Mouse (Mus musculus): ENCODE results near the gene Ppp2ca. TPM values are rescaled to one million over a fixed set of nuclear protein-coding genes. Genes with fewer than 3 reads are reported as not detected.
"Not testable (repeated sequence)": the region's sequence is repeated elsewhere in the genome, so short reads cannot be mapped to it uniquely, and the experiment has no call there.

Gene Ppp2ca
- total RNA-seq, 4 experiments from 2014 or later: 67.9 to 74.5 (median 69.6) TPM

DNA sequence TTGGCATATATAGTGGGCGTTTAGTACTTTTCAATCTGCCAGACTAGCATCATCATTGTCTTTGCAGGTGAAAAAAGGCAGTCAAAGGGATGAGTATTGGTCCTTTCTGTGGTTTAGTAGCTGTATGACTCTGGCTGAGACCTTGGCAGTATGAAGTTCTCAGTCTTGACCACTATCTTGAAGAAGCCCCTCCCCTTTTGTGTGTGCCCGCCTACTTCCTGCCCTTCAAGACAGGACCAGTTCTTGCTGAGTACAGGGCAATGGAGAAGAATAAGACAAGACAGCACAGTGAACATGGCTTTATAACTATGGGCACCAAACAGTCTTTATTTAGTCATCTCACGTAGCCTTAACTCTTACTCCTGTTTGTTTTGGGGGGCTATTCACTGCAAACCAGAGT lies 1.5 kb upstream of the Ppp2ca start:
- DNase-seq: no peak

GRCm38 (mm10) chr11:52097596-52097995 lies 885 bp upstream of the Ppp2ca start:
- peak; percentile 37 for DNase-seq

GRCm38 (mm10) chr11:52099031-52099761 lies 715 bp downstream of the Ppp2ca start:
- DNase-seq: peak; percentile 52

- DNase-seq: no peak
These were observed 1.3 kb downstream of the Ppp2ca start for GRCm38 (mm10) chr11:52099771-52100219.

DNA sequence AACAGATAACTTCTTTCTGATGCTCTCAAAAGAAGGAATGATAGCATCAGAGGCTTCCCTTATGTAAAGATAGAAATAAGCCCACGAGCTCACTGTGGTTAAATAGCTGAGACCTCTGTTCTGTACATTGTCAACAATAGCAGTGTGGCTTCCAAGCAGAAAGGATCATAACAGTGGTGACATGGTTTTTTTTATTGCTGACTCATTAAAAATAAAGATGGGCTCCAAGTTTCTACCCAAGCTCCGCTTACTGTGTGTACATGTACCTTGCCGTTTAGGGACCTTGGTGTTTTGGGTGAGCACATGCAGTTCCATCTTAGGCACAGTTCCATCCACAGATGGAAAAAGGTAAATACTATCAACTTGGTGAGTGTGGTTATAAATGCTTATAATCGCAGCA lies 4.5 kb downstream of the Ppp2ca start:
- no peak for DNase-seq

DNA sequence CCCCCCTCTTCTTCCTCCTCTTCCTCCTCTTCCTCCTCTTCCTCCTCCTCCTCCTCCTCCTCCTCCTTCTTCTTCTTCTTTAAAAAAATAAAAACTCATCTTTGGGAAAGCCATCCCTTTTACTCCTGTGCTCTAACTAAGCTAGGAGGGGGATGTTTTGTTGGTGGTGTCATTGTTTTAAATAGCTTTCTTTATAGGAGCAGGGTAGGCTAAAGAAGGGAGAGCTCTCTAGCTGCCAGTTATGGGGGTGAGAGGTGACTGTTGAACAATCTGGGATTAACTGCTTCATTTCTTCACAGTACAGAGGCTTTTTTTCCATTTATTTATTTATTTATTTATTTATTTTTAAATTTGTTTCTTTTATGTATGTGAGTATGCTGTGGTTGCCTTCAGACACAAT lies 7.0 kb downstream of the Ppp2ca start:
- no peak for DNase-seq

- no peak for DNase-seq
These were observed 7.6 kb downstream of the Ppp2ca start for GRCm38 (mm10) chr11:52106037-52106436.

- DNase-seq: no peak
These were observed 8.0 kb downstream of the Ppp2ca start for GRCm38 (mm10) chr11:52106438-52106837.

DNA sequence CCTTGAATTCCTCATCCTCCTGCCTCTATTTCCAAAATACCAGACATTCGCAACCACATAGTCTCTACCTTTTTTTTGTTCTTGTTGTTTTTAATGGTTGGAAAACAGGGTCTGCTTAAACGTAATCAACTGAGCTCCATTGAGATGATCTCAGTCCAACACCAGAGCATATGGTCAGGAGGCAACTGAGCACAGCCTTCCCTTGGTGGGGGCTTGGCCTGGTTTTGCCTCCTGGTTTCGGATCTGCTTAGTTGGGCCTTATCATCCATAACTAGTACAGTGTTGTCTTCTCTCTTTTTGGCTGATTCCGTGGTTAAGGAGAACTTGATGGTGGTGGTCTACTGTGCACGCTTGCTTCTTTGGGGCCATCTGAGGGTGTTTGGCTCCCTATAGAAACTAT lies 10.3 kb downstream of the Ppp2ca start:
- no peak for DNase-seq

- no peak for DNase-seq
These were observed 10.9 kb downstream of the Ppp2ca start for GRCm38 (mm10) chr11:52109421-52109820.

DNA sequence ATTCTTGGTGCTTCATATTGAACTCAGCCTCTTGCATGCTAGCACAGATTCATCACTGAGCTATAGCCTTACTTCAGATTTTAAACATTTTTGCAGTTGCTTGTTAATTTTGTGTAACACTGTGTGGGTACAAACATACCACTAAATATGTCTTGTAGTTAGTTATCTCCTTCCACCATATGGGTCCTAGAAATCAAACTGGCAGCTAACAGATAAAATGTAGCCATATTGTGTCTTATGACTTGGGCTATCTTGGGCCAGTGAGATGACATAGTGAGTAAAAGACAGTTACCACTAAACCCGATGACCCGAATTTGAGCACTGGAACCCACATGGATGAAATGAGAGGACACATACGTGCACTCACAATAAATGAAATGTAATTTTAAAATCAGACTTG lies 17.0 kb downstream of the Ppp2ca start:
- no peak for DNase-seq

GRCm38 (mm10) chr11:52116117-52116516 lies 17.6 kb downstream of the Ppp2ca start:
- not testable (repeated sequence) for DNase-seq

GRCm38 (mm10) chr11:52117156-52117555 lies 18.7 kb downstream of the Ppp2ca start:
- no peak for DNase-seq

- DNase-seq: not testable (repeated sequence)
These were observed 21.9 kb downstream of the Ppp2ca start for GRCm38 (mm10) chr11:52120415-52120814.

GRCm38 (mm10) chr11:52122045-52122444 lies 23.6 kb downstream of the Ppp2ca start:
- DNase-seq: no peak

GRCm38 (mm10) chr11:52124468-52124867 lies 26.0 kb downstream of the Ppp2ca start:
- DNase-seq: no peak

GRCm38 (mm10) chr11:52127169-52127568 lies 28.7 kb downstream of the Ppp2ca start:
- DNase-seq: no peak

DNA sequence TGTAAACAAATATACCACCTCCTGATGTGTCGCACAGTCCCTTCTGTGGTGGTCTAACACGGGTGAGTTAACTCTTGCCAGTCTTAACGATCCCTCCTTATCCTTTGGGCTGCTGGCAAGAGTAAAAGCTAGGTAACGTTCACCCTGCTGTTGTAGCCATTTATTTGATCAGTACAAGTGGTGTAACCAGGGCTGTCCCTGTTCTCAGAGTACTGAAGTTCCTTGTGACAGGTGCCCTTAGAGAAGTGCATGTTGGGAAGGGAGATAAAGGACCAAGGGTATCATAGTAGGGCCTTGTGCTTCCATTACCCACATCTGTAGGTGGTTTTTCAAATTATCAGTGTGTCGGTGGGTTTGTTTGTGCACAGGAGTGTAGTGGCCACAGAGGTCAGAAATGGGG lies 29.3 kb downstream of the Ppp2ca start:
- no peak for DNase-seq

- no peak for DNase-seq
These were observed 30.0 kb downstream of the Ppp2ca start for GRCm38 (mm10) chr11:52128316-52129061.

DNA sequence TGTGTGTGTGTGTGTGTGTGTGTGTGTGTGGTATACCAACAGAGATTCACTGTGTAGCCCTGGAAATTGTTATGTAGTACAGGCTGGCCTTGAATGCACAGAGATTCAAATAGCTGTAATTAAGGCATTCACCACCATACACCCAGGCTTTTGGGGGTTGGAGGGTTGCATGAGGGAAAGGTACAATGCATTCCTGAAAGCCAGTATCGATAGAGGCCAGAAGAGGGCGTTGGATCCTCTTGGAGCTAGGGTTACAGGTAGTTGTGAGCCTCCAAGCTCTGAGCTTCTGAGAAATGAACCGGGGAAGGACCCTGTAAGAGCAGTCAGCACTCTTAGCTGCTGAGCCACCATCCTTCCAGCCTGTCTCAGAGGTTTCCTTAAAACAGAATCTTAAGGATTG lies 30.7 kb downstream of the Ppp2ca start:
- DNase-seq: no peak

DNA sequence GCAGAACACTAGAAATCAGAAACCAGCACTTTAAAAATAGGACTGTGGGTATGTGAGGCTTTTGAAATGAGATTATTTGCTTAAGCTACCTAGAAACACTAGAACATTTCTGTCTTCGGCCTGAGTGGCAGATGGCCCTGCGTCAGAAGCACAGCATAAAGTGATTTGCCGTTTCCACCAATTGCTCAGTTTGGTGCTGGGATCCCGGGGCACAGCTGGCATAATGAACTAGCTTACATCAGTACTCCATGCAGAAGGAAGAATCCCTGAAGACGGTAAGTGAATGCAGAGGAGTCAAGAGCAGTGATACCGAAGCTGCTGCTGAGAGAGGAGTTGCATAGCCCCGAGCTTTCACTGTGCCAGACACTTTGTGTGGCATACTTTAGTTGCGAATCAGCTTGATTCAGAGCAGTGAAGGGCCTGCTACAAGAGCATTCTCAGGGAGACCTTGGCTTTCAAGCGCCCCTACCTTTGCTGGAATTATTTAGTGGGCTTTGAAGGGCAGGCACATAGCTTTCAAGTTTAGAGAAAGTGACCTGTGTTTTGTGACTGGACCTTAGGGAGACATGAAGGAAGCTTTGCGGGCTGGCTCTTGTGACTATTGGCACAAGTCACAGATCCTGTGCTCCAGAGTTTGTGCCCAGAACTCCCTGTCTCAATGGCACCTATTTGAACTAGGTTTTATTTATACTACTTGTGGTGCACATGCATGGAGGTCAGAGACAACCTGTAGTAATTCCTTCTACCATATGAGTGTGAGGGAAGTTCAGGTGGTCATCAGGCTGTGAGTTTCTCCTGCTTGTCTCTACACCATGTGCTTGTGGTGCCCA lies 31.4 kb downstream of the Ppp2ca start:
- no peak for DNase-seq

DNA sequence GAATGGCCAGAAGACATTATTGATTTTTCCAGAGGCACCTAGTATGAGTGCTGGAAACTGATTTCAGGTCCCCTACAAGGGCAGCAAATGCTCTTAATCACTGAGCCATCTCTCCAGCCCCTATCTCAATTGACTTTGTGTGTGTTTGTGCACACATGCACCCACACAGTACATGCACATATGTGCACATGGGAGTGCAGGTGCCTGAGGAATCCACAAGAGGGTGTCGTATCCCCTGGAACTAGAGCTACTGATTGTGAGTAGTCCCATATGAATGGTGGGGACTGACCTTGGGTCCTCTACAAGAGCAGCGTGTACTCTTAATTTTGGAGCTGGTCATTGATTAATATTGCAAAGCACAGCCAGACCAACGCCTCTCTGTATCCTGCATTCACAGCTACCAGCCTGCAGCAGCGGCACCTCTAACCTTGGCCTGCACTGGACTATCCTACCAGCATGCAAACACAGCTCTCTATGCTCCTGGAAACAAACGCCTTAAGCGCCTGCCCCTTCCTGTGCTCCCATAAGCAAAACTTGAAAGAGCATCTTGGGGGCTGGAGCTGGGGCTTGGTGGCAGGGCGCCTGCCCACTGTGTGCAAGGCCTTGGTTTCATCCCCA lies 32.1 kb downstream of the Ppp2ca start:
- no peak for DNase-seq

- not testable (repeated sequence) for DNase-seq
These were observed 45.2 kb downstream of the Ppp2ca start for GRCm38 (mm10) chr11:52143675-52144074.

All from adrenal gland, adult 8-10 months (tissue).